32 mouse cellular contexts compared by ENCODE assay signal in genomic region chr7:43608316-43608824, GRCm38 (mm10). TPM values are rescaled to one million over a fixed set of nuclear protein-coding genes. Genes with fewer than 3 reads are reported as not detected.
DNase-seq lines count a peak whose midpoint lies in the region; TF ChIP-seq lines count a peak whose summit lies in the region.
"Had no signal": no experiment of that assay in that cellular context is flagged by ENCODE, and none has a peak within 500 bp of the region (broad histone marks: within the 10 kb centered on the region; RNA-seq: fewer than 3 reads in every experiment).

No protein-coding gene starts in this region.

- intact Hi-C loops in left cerebral cortex, postnatal 36 days (cut with DNase I) = no loop called here

- H3K36me3 ChIP-seq in testis, adult 2 months (ENCODE audit: control insufficient read depth, insufficient read depth, low read length) = no peaks in the 10 kb centered on the region
- H3K36me3 ChIP-seq in embryonic facial prominence, embryonic 10.5 days (replicated peaks) = no peaks in the 10 kb centered on the region
- H3K36me3 ChIP-seq: forebrain, embryonic 10.5 days; forebrain, embryonic 15.5 days; hindbrain, embryonic 10.5 days; hindbrain, embryonic 13.5 days; intestine, embryonic 15.5 days had no signal

- H3K27me3 ChIP-seq in testis, adult 2 months (ENCODE audit: control insufficient read depth, insufficient read depth, low read length) = no peaks in the 10 kb centered on the region
- 0 out of 2 replicates have a peak, but pooled peaks cover 4% of the 10 kb centered on the region for H3K27me3 ChIP-seq in embryonic facial prominence, embryonic 10.5 days (replicated peaks; ENCODE audit: low read depth, poor library complexity, severe bottlenecking)
- H3K27me3 ChIP-seq: forebrain, embryonic 15.5 days; intestine, embryonic 15.5 days had no signal

- no peak overlapping the region for H3K27ac ChIP-seq in testis, adult 2 months (ENCODE audit: control insufficient read depth, insufficient read depth, low read depth, low read length)
- H3K27ac ChIP-seq in embryonic facial prominence, embryonic 10.5 days (replicated peaks) = no peak overlapping the region
- H3K27ac ChIP-seq: forebrain, embryonic 10.5 days; forebrain, embryonic 15.5 days; hindbrain, embryonic 10.5 days; hindbrain, embryonic 13.5 days; intestine, embryonic 15.5 days had no signal

- H3K4me1 ChIP-seq in testis, adult 2 months (ENCODE audit: control insufficient read depth, insufficient read depth, low read length) = peaks cover 8% of the 10 kb centered on the region
- peaks cover 11% of the 10 kb centered on the region; the same call in 1 of the 2 replicates for H3K4me1 ChIP-seq in embryonic facial prominence, embryonic 10.5 days

- 83% methylated on average over 7 of the region's 7 CpGs for WGBS in embryonic facial prominence, embryonic 10.5 days

- DNase-seq in testis, postnatal 10 days (ENCODE audit: low spot score) = no peak
- peak; percentile 50 for DNase-seq in ES-CJ7 (ENCODE audit: low read depth, low spot score)
- peak; percentile 50 for DNase-seq in ZHBTc4 (ENCODE audit: low read depth, low spot score)
- no peak for DNase-seq in embryonic facial prominence, embryonic 10.5 days (ENCODE audit: low spot score)
- no peak for DNase-seq in left cerebral cortex, postnatal 36 days (ENCODE audit: low spot score in 2 of 2)
- DNase-seq in adrenal gland, postnatal 14 days = no peak
- DNase-seq: adrenal gland, adult 2 months; adrenal gland, postnatal 25 days; cerebellum, adult 11-12 months; cerebellum, adult 8-10 months; cerebellum, postnatal 10 days; cerebellum, postnatal 36 days; embryo, embryonic 11 days; gastrocnemius, postnatal 10 days; gastrocnemius, postnatal 36 days; heart, postnatal 36 days; kidney, adult 11 months had no signal

- no peak for TF ChIP-seq POLR2A in testis, adult 2 months (IDR thresholded peaks at IDR 0.05; ENCODE audit: control insufficient read depth, low read depth, low read length)

- H3K9me3 ChIP-seq in embryonic facial prominence, embryonic 10.5 days = no peaks in the 10 kb centered on the region
- H3K9me3 ChIP-seq: forebrain, embryonic 10.5 days; forebrain, embryonic 15.5 days; hindbrain, embryonic 10.5 days; hindbrain, embryonic 13.5 days; intestine, embryonic 15.5 days had no signal

- TF ChIP-seq CTCF in testis, adult 2 months (IDR thresholded peaks at IDR 0.05; ENCODE audit: control insufficient read depth, insufficient read depth, insufficient replicate concordance, low read depth, low read length) = no peak

- H3K4me3 ChIP-seq in testis, adult 2 months (ENCODE audit: control insufficient read depth, low read depth, low read length) = peak overlapping the region; percentile 73; the same call in 1 of the 2 replicates
- H3K4me3 ChIP-seq in embryonic facial prominence, embryonic 10.5 days = no peak overlapping the region
- H3K4me3 ChIP-seq: forebrain, embryonic 15.5 days; intestine, embryonic 15.5 days had no signal

RNA-seq across cellular contexts. Expression of gene Zfp819, which starts 1.4 kb away (rescaled TPM):
- 9.2 and 10.6 TPM in 2 replicates for polyA plus RNA-seq in testis, adult 2 months (2012; rRNA removed)
- polyA plus RNA-seq in embryonic facial prominence, embryonic 10.5 days (2016; fragmentation: Nextera tagmentation; extraction: Ambion mirVana) = 1.1 and 1.4 TPM in 2 replicates
- total RNA-seq in left cerebral cortex, postnatal 36 days (2021) = under 1 TPM in 1 of 2 experiments, not detected in 1; 0.43 TPM
- total RNA-seq in adrenal gland, postnatal 14 days (2021) = not detected in 2 replicates
- total RNA-seq: adrenal gland, adult 2 months; adrenal gland, postnatal 25 days; gastrocnemius, adult 18-20 months; gastrocnemius, postnatal 10 days; gastrocnemius, postnatal 36 days; heart, adult 8-10 months; heart, postnatal 36 days had no signal
- polyA plus RNA-seq: adrenal gland, adult 2 months; C2C12; CD4-positive, CD25-positive, alpha-beta regulatory T cell, adult 4 months; heart, embryonic 14.5 days; heart, postnatal 0 days had no signal

RNA-seq across cellular contexts. Expression of gene Ceacam18, which starts 26.1 kb away (rescaled TPM):
- 0.16 TPM in 1 of 2 replicates, not detected in the other for polyA plus RNA-seq in testis, adult 2 months (2012; rRNA removed)
- polyA plus RNA-seq in embryonic facial prominence, embryonic 10.5 days (2016; fragmentation: Nextera tagmentation; extraction: Ambion mirVana) = not detected in 2 replicates
- not detected for total RNA-seq in left cerebral cortex, postnatal 36 days (2021)
- total RNA-seq in adrenal gland, postnatal 14 days (2021) = 0.22 TPM in 1 of 2 replicates, not detected in the other
- total RNA-seq: adrenal gland, adult 2 months; adrenal gland, postnatal 25 days; gastrocnemius, adult 18-20 months; gastrocnemius, postnatal 10 days; gastrocnemius, postnatal 36 days; heart, adult 8-10 months; heart, postnatal 36 days had no signal
- polyA plus RNA-seq: adrenal gland, adult 2 months; C2C12; CD4-positive, CD25-positive, alpha-beta regulatory T cell, adult 4 months; embryonic facial prominence, embryonic 11.5 days; embryonic facial prominence, embryonic 14.5 days; forebrain, embryonic 10.5 days; forebrain, embryonic 15.5 days; heart, embryonic 11.5 days; heart, embryonic 14.5 days; heart, postnatal 0 days; hindbrain, embryonic 10.5 days; hindbrain, embryonic 13.5 days had no signal

RNA-seq across cellular contexts. Expression of gene Zfp719, which starts 29.0 kb away (rescaled TPM):
- 2.9 and 3.8 TPM in 2 replicates for polyA plus RNA-seq in testis, adult 2 months (2012; rRNA removed)
- 15.0 and 15.6 TPM in 2 replicates for polyA plus RNA-seq in embryonic facial prominence, embryonic 10.5 days (2016; fragmentation: Nextera tagmentation; extraction: Ambion mirVana)
- total RNA-seq in left cerebral cortex, postnatal 36 days (2021) = 10 to 100 TPM; 18.7 to 19.1 TPM
- 11.9 and 16.9 TPM in 2 replicates for total RNA-seq in adrenal gland, postnatal 14 days (2021)

RNA-seq across cellular contexts. Expression of gene Zfp658, which starts 46.3 kb away (rescaled TPM):
- 0.19 and 0.23 TPM in 2 replicates for polyA plus RNA-seq in testis, adult 2 months (2012; rRNA removed)
- 5.4 and 6.2 TPM in 2 replicates for polyA plus RNA-seq in embryonic facial prominence, embryonic 10.5 days (2016; fragmentation: Nextera tagmentation; extraction: Ambion mirVana)
- total RNA-seq in left cerebral cortex, postnatal 36 days (2021) = 1 to 10 TPM; 4.0 to 4.6 TPM
- total RNA-seq in adrenal gland, postnatal 14 days (2021) = 2.2 and 3.2 TPM in 2 replicates

RNA-seq across cellular contexts. Expression of gene Siglece, which starts 51.6 kb away (rescaled TPM):
- 4.7 and 6.1 TPM in 2 replicates for polyA plus RNA-seq in testis, adult 2 months (2012; rRNA removed)
- polyA plus RNA-seq in embryonic facial prominence, embryonic 10.5 days (2016; fragmentation: Nextera tagmentation; extraction: Ambion mirVana) = 0.25 and 0.52 TPM in 2 replicates
- 1 to 10 TPM in 1 of 2 experiments, under 1 TPM in 1; 1.00 to 1.4 TPM for total RNA-seq in left cerebral cortex, postnatal 36 days (2021)
- total RNA-seq in adrenal gland, postnatal 14 days (2021) = 1.1 and 1.4 TPM in 2 replicates
- polyA plus RNA-seq: C2C12; embryonic facial prominence, embryonic 11.5 days had no signal

Comparison
In these comparisons a context has a peak if more than half of its experiments do, and no peak if none do; other contexts are left out.
1. DNase-seq: peak in ES-CJ7 (single experiment) and ZHBTc4 (single experiment); none in testis, postnatal 10 days (single experiment), embryonic facial prominence, embryonic 10.5 days (single experiment), left cerebral cortex, postnatal 36 days (0 of 2) and adrenal gland, postnatal 14 days (single experiment).